Mouse (Mus musculus) C2C12 (cell line): ENCODE results near the gene Ucma. TPM values are rescaled to one million over a fixed set of nuclear protein-coding genes. Genes with fewer than 3 reads are reported as not detected.

Experiments used
- H3K27me3 ChIP-seq: one replicate; pipeline ENCODE4 v1.6.1; 2011; ENCODE audit not compliant: control insufficient read depth, insufficient read depth, insufficient read length
- H3K36me3 ChIP-seq: one replicate; pipeline ENCODE4 v1.6.1; 2011; ENCODE audit not compliant: control insufficient read depth, insufficient read depth
- H3K4me3 ChIP-seq: one replicate; pipeline ENCODE4 v1.5.1; 2011; ENCODE audit warnings: mild to moderate bottlenecking, control low read depth; ENCODE audit not compliant: poor library complexity, insufficient read depth, severe bottlenecking
- H3K79me2 ChIP-seq: one replicate; pipeline ENCODE4 v1.6.1; 2011; ENCODE audit not compliant: control insufficient read depth, insufficient read depth
- H3K79me3 ChIP-seq: one replicate; pipeline ENCODE4 v1.6.1; 2011; ENCODE audit warnings: low read depth, control low read depth
- H3ac ChIP-seq: one replicate; pipeline ENCODE3; 2011; ENCODE audit warnings: low read depth; ENCODE audit not compliant: control insufficient read depth, insufficient read length
- CEBPB ChIP-seq: IDR thresholded peaks from one replicate; pipeline ENCODE4 v1.6.1; 2011; ENCODE audit warnings: low read depth, mild to moderate bottlenecking, control low read depth, moderate library complexity
- CTCF ChIP-seq: IDR thresholded peaks from one replicate; pipeline ENCODE4 v1.5.1; 2011; ENCODE audit not compliant: control insufficient read depth, insufficient read depth, insufficient read length
- FOSL1 ChIP-seq: IDR thresholded peaks from one replicate; pipeline ENCODE4 v1.8.0; 2011; ENCODE audit warnings: mild to moderate bottlenecking, low read length; ENCODE audit not compliant: poor library complexity, insufficient read depth, severe bottlenecking
- MAX ChIP-seq: IDR thresholded peaks from one replicate; pipeline ENCODE4 v1.6.1; 2011; ENCODE audit warnings: mild to moderate bottlenecking, control low read depth
- MYOD1 ChIP-seq: IDR thresholded peaks from one replicate; pipeline ENCODE4 v1.6.1; 2011; ENCODE audit warnings: low read depth; ENCODE audit not compliant: control insufficient read depth, insufficient read length
- MYOG ChIP-seq: IDR thresholded peaks from one replicate; pipeline ENCODE4 v1.6.1; 2011; ENCODE audit not compliant: control insufficient read depth, insufficient read length; ENCODE audit errors: extremely low read depth
- USF1 ChIP-seq: IDR thresholded peaks from one replicate; pipeline ENCODE4 v1.6.1; 2011; ENCODE audit warnings: low read depth, mild to moderate bottlenecking, control low read depth, moderate library complexity
- polyA plus RNA-seq: library from polyadenylated mRNA; unstranded; fragments of >200 nt; fragmentation: generic; extraction: Trizol; gene quantifications from one replicate; pipeline ENCODE4 v1.2.1, GENCODE M21; 2012; ENCODE audit warnings: missing spikeins

Gene Ucma
- polyA plus RNA-seq, 1 experiment, result 0.07 TPM

DNA sequence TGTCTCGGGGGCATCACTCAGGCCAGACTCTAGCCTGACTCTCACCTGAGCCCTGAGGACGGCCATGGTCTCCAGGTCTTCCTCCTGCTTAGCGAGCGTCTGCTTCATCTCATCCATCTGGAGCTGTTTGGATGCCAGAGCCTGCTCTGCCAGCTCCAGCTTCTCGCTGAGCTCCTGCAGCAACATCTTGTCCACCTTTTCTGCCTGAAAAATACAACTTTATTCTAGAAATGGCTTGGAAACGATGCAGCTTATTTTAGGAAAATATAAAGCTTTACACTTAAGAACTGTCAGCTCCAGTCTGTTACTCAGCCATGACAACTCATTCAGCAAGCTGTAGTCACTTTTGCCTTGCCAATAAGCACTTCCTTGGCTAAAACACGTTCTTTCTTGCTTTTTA lies 55.3 kb downstream of the Ucma start:
- Histone ChIP-seq H3ac (no peak overlapping the region), H3K4me3 (no peak overlapping the region), H3K27me3 (no peaks in the 10 kb centered on the region), H3K79me2 (no peaks in the 10 kb centered on the region), H3K79me3 (no peaks in the 10 kb centered on the region), H3K36me3 (peaks cover 10% of the 10 kb centered on the region)
- TF ChIP-seq FOSL1, result no peak
- TF ChIP-seq CEBPB, result no peak
- no peak for TF ChIP-seq MYOD1
- no peak for TF ChIP-seq USF1
- TF ChIP-seq CTCF, result no peak
- no peak for TF ChIP-seq MAX
- no peak for TF ChIP-seq MYOG

DNA sequence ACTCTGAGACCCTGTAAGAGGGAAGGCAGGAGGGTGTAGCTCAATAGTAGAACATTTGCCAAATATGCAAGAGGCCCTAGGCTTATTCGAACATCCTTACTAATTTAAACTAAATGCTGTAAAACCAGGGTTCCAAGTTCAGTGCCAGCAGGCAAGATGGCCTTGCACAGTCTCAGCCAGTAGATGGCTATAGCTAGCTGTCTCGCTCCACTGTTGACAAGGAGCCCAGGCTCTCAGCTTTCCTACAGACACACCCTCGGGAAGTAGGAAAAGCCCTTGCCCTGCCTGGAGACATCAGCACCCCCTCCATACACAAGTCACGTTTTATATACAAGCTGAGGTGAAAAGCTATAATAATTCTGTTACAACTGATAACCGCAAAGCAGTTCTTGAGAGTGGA lies 56.7 kb downstream of the Ucma start:
- TF ChIP-seq CEBPB (no peak), USF1 (no peak), CTCF (no peak), MYOD1 (no peak), FOSL1 (no peak), MAX (no peak), MYOG (no peak)
- Histone ChIP-seq H3K36me3 (peaks cover 10% of the 10 kb centered on the region), H3K79me2 (no peaks in the 10 kb centered on the region), H3ac (no peak overlapping the region), H3K79me3 (no peaks in the 10 kb centered on the region), H3K27me3 (no peaks in the 10 kb centered on the region), H3K4me3 (no peak overlapping the region)

GRCm38 (mm10) chr2:5033546-5034420 lies 57.9 kb downstream of the Ucma start:
- Histone ChIP-seq H3ac (no peak overlapping the region), H3K27me3 (no peaks in the 10 kb centered on the region), H3K79me3 (no peaks in the 10 kb centered on the region), H3K79me2 (no peaks in the 10 kb centered on the region), H3K4me3 (no peak overlapping the region), H3K36me3 (peaks cover 16% of the 10 kb centered on the region)
- TF ChIP-seq MAX, result no peak
- no peak for TF ChIP-seq CEBPB
- TF ChIP-seq MYOG, result no peak
- no peak for TF ChIP-seq FOSL1
- TF ChIP-seq CTCF, result no peak
- no peak for TF ChIP-seq USF1
- TF ChIP-seq MYOD1, result no peak

DNA sequence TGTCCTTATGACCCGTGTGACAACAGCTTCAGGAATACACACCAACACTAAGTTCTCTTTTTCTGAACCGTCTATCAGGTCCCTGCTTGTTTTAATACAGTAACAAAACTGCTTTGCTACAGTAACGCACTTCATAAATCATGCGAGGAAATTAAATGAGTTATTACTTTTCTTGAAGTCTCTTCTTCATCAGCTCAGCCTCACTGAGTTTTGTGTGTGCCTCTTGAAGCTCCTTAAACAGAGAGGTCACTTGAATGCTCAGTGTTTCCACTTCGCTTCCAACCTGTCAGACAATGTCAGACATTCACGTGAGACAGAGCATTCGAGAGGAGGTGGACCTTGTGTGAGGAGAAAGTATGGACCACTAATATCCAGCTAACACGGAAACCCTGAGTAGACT lies 58.9 kb downstream of the Ucma start:
- Histone ChIP-seq H3K79me3 (no peaks in the 10 kb centered on the region), H3K79me2 (no peaks in the 10 kb centered on the region), H3K36me3 (peaks cover 15% of the 10 kb centered on the region), H3ac (no peak overlapping the region), H3K27me3 (no peaks in the 10 kb centered on the region), H3K4me3 (no peak overlapping the region)
- no peak for TF ChIP-seq MAX
- no peak for TF ChIP-seq MYOG
- no peak for TF ChIP-seq CEBPB
- no peak for TF ChIP-seq MYOD1
- no peak for TF ChIP-seq USF1
- no peak for TF ChIP-seq FOSL1
- TF ChIP-seq CTCF, result no peak

- no peak for TF ChIP-seq FOSL1
- no peak for TF ChIP-seq MYOG
- no peak for TF ChIP-seq USF1
- no peak for TF ChIP-seq MAX
- TF ChIP-seq MYOD1, result no peak
- no peak for TF ChIP-seq CEBPB
- TF ChIP-seq CTCF, result no peak
- H3K27me3 ChIP-seq, result no peaks in the 10 kb centered on the region
These were observed 59.3 kb downstream of the Ucma start for GRCm38 (mm10) chr2:5035241-5035640.

More at GRCm38 (mm10) chr2:5035241-5035640, 59.3 kb downstream of the Ucma start:
- Histone ChIP-seq H3ac (no peak overlapping the region), H3K79me3 (no peaks in the 10 kb centered on the region), H3K4me3 (no peak overlapping the region), H3K36me3 (peaks cover 12% of the 10 kb centered on the region), H3K79me2 (no peaks in the 10 kb centered on the region)

Other genes starting within 250 kb of the Ucma start
- gene Sephs1, start 94.6 kb upstream of the Ucma start, polyA plus RNA-seq, result 27.4 TPM
- 5.9 TPM for gene Phyh, start 57.1 kb upstream of the Ucma start, polyA plus RNA-seq
- gene Mcm10, start 36.7 kb downstream of the Ucma start, polyA plus RNA-seq, result 27.0 TPM
- 7.4 TPM for gene Optn, start 87.9 kb downstream of the Ucma start, polyA plus RNA-seq
- 0.19 TPM for gene Ccdc3, start 161.7 kb downstream of the Ucma start, polyA plus RNA-seq